Mouse (Mus musculus): ENCODE data around the gene Rbfox2.
A peak's percentile ranks its signal among the peaks of the same experiment; 100 is the strongest.

DNA sequence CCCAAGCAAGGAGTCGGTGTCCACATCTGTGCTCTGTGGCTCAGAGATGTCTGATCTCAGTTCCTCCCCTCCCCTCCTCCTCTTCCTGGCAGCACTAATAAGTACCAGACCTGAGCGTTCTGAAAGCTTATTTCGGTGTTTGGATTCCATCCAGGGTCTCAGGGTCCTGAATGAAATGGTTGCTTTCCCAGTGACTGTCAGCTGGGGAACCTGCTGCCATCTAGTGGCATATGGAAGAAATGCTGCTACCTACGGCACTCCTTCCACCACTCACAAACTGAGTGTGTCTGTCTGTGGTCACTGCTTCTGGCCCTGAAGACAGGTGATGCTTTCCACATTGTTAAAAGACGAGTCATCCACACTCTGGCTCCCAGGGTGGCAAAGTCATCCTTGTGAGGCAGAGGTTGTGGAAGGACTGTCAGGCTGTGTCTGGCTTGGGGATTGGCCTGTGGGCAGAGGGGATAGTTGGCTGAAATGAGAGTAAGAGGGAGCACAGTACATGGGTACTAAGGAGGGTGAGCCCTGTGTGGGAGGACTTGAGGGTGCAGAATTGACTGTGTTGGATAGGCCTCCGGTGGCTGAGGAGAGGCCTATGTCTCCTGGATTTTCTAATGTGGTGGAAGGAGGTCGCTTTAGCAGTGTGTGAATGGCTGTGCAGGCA, 277.3 kb downstream of the Rbfox2 start:
- TF ChIP-seq CTCF (IDR thresholded peaks at IDR 0.05; ENCODE audit: extremely low read depth, insufficient read depth, insufficient read length, insufficient replicate concordance) (peak; percentile 37; the same call in 1 of the 2 replicates), POLR2A (IDR thresholded peaks at IDR 0.05; ENCODE audit: low read depth, low read length) (no peak)
